ENCODE assay signal across 8 mouse cellular contexts in the genomic region with DNA sequence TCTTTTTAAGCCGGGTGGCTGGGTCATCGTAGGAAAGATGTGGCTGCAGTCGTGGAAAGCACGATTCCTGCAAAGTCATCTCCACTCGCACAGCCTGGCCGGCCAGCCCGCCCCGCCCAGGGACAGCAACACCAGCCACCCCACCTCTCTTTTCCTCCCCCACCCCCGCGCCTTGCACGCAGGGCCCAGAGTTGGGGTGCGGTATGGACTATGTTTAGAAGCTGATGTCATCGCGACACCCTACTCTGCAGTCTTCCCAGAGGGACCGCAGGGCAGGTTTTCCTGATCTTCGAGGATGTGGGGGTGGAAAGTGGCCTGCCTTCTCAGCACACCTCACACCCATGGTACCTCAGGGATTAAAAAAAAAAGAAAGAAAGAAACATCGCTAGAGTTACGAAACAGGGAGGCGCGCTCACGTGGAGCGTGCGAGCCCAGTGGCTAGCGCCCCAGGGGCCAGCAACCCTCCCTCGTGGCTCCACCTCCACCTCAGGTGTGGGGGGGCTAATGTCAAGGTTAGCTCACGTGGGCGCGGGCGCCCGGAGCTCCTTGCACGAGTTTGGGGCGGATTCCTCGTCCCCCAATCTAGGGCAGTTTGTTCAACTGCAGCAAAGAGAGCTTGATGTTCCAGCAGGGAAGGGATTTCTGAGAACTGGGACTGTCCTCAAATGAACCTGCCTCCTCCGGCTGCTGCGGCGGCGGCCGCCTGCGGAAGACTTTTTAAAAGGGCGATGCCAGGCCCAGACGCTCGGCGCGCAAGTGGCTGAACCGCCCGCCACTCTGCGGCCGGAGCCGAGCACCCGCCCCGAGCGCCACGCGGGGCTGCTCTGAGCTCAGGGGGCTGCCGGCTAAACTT. TPM values are rescaled to one million over a fixed set of nuclear protein-coding genes. Genes with fewer than 3 reads are reported as not detected.
DNase-seq lines count a peak whose midpoint lies in the region; ATAC-seq and TF ChIP-seq lines count a peak whose summit lies in the region.

No protein-coding gene starts in this region.

- peaks cover 7% of the 10 kb centered on the region; the same call in 1 of the 2 replicates for H3K9me3 ChIP-seq in erythroblast, embryonic 14.5 days (ENCODE audit: control insufficient read depth, low read length)
- no peaks in the 10 kb centered on the region for H3K9me3 ChIP-seq in heart, embryonic 12.5 days (replicated peaks)
- H3K9me3 ChIP-seq in kidney, embryonic 16.5 days (ENCODE audit: low read length): no peaks in the 10 kb centered on the region
- no peaks in the 10 kb centered on the region for H3K9me3 ChIP-seq in liver, embryonic 11.5 days (ENCODE audit: control insufficient read depth, low read length)

- no peak for TF ChIP-seq POLR2A in bone marrow macrophage, adult 2 months (IDR thresholded peaks at IDR 0.05; ENCODE audit: borderline replicate concordance, low read depth, low read length)

- H3K27me3 ChIP-seq in erythroblast, embryonic 14.5 days (ENCODE audit: control insufficient read depth): peaks cover 72% of the 10 kb centered on the region
- peaks cover 35% of the 10 kb centered on the region for H3K27me3 ChIP-seq in heart, embryonic 12.5 days (replicated peaks)
- H3K27me3 ChIP-seq in kidney, embryonic 16.5 days (ENCODE audit: insufficient read depth, low read length): peaks cover 16% of the 10 kb centered on the region; the same call in 1 of the 2 replicates
- peaks cover 44% of the 10 kb centered on the region for H3K27me3 ChIP-seq in liver, embryonic 11.5 days (replicated peaks; ENCODE audit: control insufficient read depth, insufficient read depth, low read length)

- H3K27ac ChIP-seq in bone marrow macrophage, adult 2 months (ENCODE audit: insufficient read depth, low read depth, low read length): peak overlapping the region; percentile 95
- no peak overlapping the region for H3K27ac ChIP-seq in heart, embryonic 12.5 days (ENCODE audit: poor library complexity, severe bottlenecking)
- H3K27ac ChIP-seq in kidney, embryonic 16.5 days (ENCODE audit: low read length): peak overlapping the region; percentile 69
- H3K27ac ChIP-seq in liver, embryonic 11.5 days (ENCODE audit: low read depth, low read length): no peak overlapping the region

- peaks cover 27% of the 10 kb centered on the region for H3K4me1 ChIP-seq in bone marrow macrophage, adult 2 months (ENCODE audit: control insufficient read depth, insufficient read depth, low read length)
- H3K4me1 ChIP-seq in erythroblast, embryonic 14.5 days (ENCODE audit: control insufficient read depth): peaks cover 33% of the 10 kb centered on the region
- H3K4me1 ChIP-seq in heart, embryonic 12.5 days (replicated peaks): peaks cover 24% of the 10 kb centered on the region; the same call in 1 of the 2 replicates
- H3K4me1 ChIP-seq in kidney, embryonic 16.5 days (ENCODE audit: insufficient read depth, low read length): peaks cover 31% of the 10 kb centered on the region
- peaks cover 19% of the 10 kb centered on the region for H3K4me1 ChIP-seq in liver, embryonic 11.5 days (replicated peaks; ENCODE audit: control insufficient read depth, insufficient read depth, low read length)

- peak overlapping the region; percentile 55 for H3K4me3 ChIP-seq in bone marrow macrophage, adult 2 months (ENCODE audit: insufficient read depth, low read length)
- peak overlapping the region; percentile 51 for H3K4me3 ChIP-seq in erythroblast, embryonic 14.5 days (replicated peaks)
- peak overlapping the region; percentile 47 for H3K4me3 ChIP-seq in heart, embryonic 12.5 days
- H3K4me3 ChIP-seq in kidney, embryonic 16.5 days (ENCODE audit: low read length): peak overlapping the region; percentile 51
- peak overlapping the region; percentile 49 for H3K4me3 ChIP-seq in liver, embryonic 11.5 days (ENCODE audit: low read depth, low read length)

- H3K9ac ChIP-seq in heart, embryonic 12.5 days: peak overlapping the region; percentile 59; the same call in 1 of the 2 replicates
- H3K9ac ChIP-seq in kidney, embryonic 16.5 days (replicated peaks; ENCODE audit: low read length): peak overlapping the region; percentile 68
- peak overlapping the region; percentile 34; the same call in 1 of the 2 replicates for H3K9ac ChIP-seq in liver, embryonic 11.5 days (ENCODE audit: low read depth, low read length)

- no peaks in the 10 kb centered on the region for H3K36me3 ChIP-seq in erythroblast, embryonic 14.5 days (ENCODE audit: control insufficient read depth)
- H3K36me3 ChIP-seq in heart, embryonic 12.5 days: no peaks in the 10 kb centered on the region
- H3K36me3 ChIP-seq in kidney, embryonic 16.5 days (ENCODE audit: insufficient read depth, low read length): no peaks in the 10 kb centered on the region
- H3K36me3 ChIP-seq in liver, embryonic 11.5 days (ENCODE audit: control insufficient read depth, insufficient read depth, low read length): no peaks in the 10 kb centered on the region

- DNase-seq in B cell, adult 2 months: peak; percentile 73 to 77
- peak; percentile 74 for DNase-seq in liver, embryonic 11.5 days (ENCODE audit: low spot score)
- DNase-seq in spleen, postnatal 36 days (ENCODE audit: low spot score in 2 of 2): peak; percentile 70 to 75

- H3K4me2 ChIP-seq in heart, embryonic 12.5 days: peak overlapping the region; percentile 93
- H3K4me2 ChIP-seq in kidney, embryonic 16.5 days (replicated peaks; ENCODE audit: low read depth, low read length): peak overlapping the region; percentile 80
- peak overlapping the region; percentile 97 for H3K4me2 ChIP-seq in liver, embryonic 11.5 days

- under 1% methylated on average over 54 of the region's 55 CpGs for WGBS in heart, embryonic 12.5 days
- WGBS in kidney, embryonic 16.5 days: under 1% methylated on average over 55 of the region's 55 CpGs
- 0% methylated on average over 55 of the region's 55 CpGs for WGBS in liver, embryonic 11.5 days

- no peak for TF ChIP-seq CTCF in bone marrow macrophage, adult 2 months (IDR thresholded peaks at IDR 0.05; ENCODE audit: low read depth, low read length)

- ATAC-seq in heart, embryonic 12.5 days (ENCODE audit: insufficient number of reproducible peaks, low FRiP score): peak; percentile 49
- peak; percentile 37 for ATAC-seq in kidney, embryonic 16.5 days (ENCODE audit: low FRiP score, low TSS enrichment)
- peak; percentile 47 for ATAC-seq in liver, embryonic 11.5 days (replicated peaks; ENCODE audit: low FRiP score)
- ATAC-seq in monocyte, adult 5-6 weeks (replicated peaks; ENCODE audit: insufficient number of reproducible peaks, low FRiP score, low TSS enrichment, poor library complexity, severe bottlenecking): peak; percentile 51

RNA-seq across cellular contexts. Expression of a gene that starts 5.5 kb away (rescaled TPM):
- 6.8 and 8.0 TPM in 2 replicates for polyA plus RNA-seq in bone marrow macrophage, adult 2 months (2012; ENCODE audit: insufficient read depth, insufficient read length, missing spikeins)
- 0.06 and 0.20 TPM in 2 replicates for polyA plus RNA-seq in erythroblast, embryonic 14.5 days (2012)
- polyA plus RNA-seq in heart, embryonic 12.5 days (2016; fragmentation: Nextera tagmentation; extraction: Ambion mirVana): 2.1 TPM in 2 replicates
- 5.8 and 6.5 TPM in 2 replicates for polyA plus RNA-seq in kidney, embryonic 16.5 days (2015; fragmentation: Nextera tagmentation; extraction: Ambion mirVana)
- polyA plus RNA-seq in liver, embryonic 11.5 days (2014; fragmentation: Nextera tagmentation; extraction: Ambion mirVana): 2.3 and 2.8 TPM in 2 replicates
- total RNA-seq in monocyte, adult 5-6 weeks (2017): 24.5 to 29.0 TPM (median 24.6 TPM) in 3 replicates

Comparison
In these comparisons a context has a peak if more than half of its experiments do, and no peak if none do; other contexts are left out.
1. H3K27ac ChIP-seq: peak in bone marrow macrophage, adult 2 months (single experiment) and kidney, embryonic 16.5 days (single experiment); none in heart, embryonic 12.5 days (single experiment) and liver, embryonic 11.5 days (single experiment).
2. Peak in every context shown above with its lines, with median percentiles within 50 percentile points of each other: DNase-seq, H3K4me3 ChIP-seq, ATAC-seq, H3K4me2 ChIP-seq and H3K9ac ChIP-seq.